Comparison of ENCODE assay signal across 8 mouse cellular contexts in the genomic region with DNA sequence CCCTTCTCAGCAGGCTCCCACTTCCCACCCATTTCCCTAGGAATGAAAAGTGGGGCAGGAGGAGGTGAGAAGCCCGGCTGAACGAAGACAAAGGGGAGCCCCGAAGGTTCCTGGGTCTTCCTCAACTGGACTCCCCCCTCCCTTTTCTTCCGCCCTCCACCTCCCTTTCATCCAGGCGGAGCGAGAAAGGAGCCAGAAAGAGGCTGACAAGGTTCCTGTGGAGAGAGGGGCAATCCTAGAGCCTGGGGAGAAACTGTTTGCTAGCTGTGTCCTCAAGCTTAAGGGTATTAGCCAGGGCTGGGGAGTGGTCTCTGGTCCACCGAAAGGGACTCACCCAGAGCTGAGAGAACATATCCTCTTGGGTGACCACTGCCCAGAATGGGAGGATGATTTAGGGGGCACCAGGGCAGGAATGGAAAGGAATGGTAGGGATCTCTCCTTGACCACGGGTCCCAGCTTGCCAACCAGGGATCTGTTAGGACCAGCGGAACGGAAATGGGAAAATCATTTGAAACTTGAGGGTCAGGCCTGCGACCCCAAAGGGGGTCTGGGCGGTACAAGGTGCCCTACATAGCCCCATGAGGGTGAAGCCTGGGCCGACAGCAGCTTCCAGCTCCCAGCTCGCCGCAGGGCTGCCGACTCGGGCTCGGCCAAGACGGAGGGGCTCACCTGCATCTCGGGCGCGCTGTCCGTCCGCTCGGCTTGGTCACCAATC.
DNase-seq lines count a peak whose midpoint lies in the region; ATAC-seq lines count a peak whose summit lies in the region.

No protein-coding gene starts in this region.

- no peaks in the 10 kb centered on the region for H3K9me3 ChIP-seq in embryonic facial prominence, embryonic 11.5 days (replicated peaks; ENCODE audit: control insufficient read depth, low read length)
- H3K9me3 ChIP-seq in hindbrain, embryonic 14.5 days (ENCODE audit: control insufficient read depth, low read length) = no peaks in the 10 kb centered on the region
- H3K9me3 ChIP-seq in midbrain, embryonic 15.5 days = no peaks in the 10 kb centered on the region

- no peaks in the 10 kb centered on the region; the same call in 1 of the 2 replicates for H3K4me1 ChIP-seq in embryonic facial prominence, embryonic 11.5 days (ENCODE audit: control insufficient read depth, insufficient read depth, low read length)
- H3K4me1 ChIP-seq in hindbrain, embryonic 14.5 days (replicated peaks; ENCODE audit: control insufficient read depth, insufficient read depth, low read length) = peaks cover 12% of the 10 kb centered on the region
- H3K4me1 ChIP-seq in midbrain, embryonic 15.5 days = peaks cover 50% of the 10 kb centered on the region

- peak overlapping the region; percentile 63 for H3K4me3 ChIP-seq in embryonic facial prominence, embryonic 11.5 days (ENCODE audit: low read depth, low read length)
- H3K4me3 ChIP-seq in hindbrain, embryonic 14.5 days (replicated peaks; ENCODE audit: low read length) = peak overlapping the region; percentile 89
- H3K4me3 ChIP-seq in midbrain, embryonic 15.5 days = peak overlapping the region; percentile 79

- ATAC-seq in embryonic facial prominence, embryonic 11.5 days (replicated peaks; ENCODE audit: insufficient number of reproducible peaks, low FRiP score, low TSS enrichment, low read depth) = 0 out of 2 replicates have a peak, but pooled peaks have one; percentile 14
- no peak for ATAC-seq in hindbrain, embryonic 14.5 days (ENCODE audit: low FRiP score)
- ATAC-seq in midbrain, embryonic 15.5 days (replicated peaks) = 0 out of 2 replicates have a peak, but pooled peaks have one; percentile 3

- no peaks in the 10 kb centered on the region for H3K36me3 ChIP-seq in embryonic facial prominence, embryonic 11.5 days (replicated peaks; ENCODE audit: control insufficient read depth, insufficient read depth, low read depth, low read length)
- H3K36me3 ChIP-seq in hindbrain, embryonic 14.5 days (replicated peaks; ENCODE audit: control insufficient read depth, insufficient read depth) = no peaks in the 10 kb centered on the region
- no peaks in the 10 kb centered on the region for H3K36me3 ChIP-seq in midbrain, embryonic 15.5 days (replicated peaks)

- H3K9ac ChIP-seq in embryonic facial prominence, embryonic 11.5 days (replicated peaks; ENCODE audit: low read length) = peak overlapping the region; percentile 69
- peak overlapping the region; percentile 99 for H3K9ac ChIP-seq in hindbrain, embryonic 14.5 days
- peak overlapping the region; percentile 86 for H3K9ac ChIP-seq in midbrain, embryonic 15.5 days

- peak; percentile 4 for DNase-seq in kidney, adult 18-20 months
- no peak for DNase-seq in kidney, postnatal 36 days
- DNase-seq in embryonic facial prominence, embryonic 11.5 days (ENCODE audit: low spot score) = peak; percentile 26
- DNase-seq in hindbrain, embryonic 14.5 days (ENCODE audit: low spot score) = peak; percentile 45
- no peak for DNase-seq in layer of hippocampus, adult 11-12 months (ENCODE audit: low spot score)
- no peak for DNase-seq in gastrocnemius, postnatal 4 days (ENCODE audit: low spot score in 2 of 2)
- no peak for DNase-seq in thymus, adult 18-20 months

- H3K27me3 ChIP-seq in embryonic facial prominence, embryonic 11.5 days (ENCODE audit: control insufficient read depth, insufficient read depth, low read length) = peaks cover 28% of the 10 kb centered on the region
- peaks cover 10% of the 10 kb centered on the region; the same call in 1 of the 2 replicates for H3K27me3 ChIP-seq in hindbrain, embryonic 14.5 days (ENCODE audit: control insufficient read depth, insufficient read depth, low read length)
- H3K27me3 ChIP-seq in midbrain, embryonic 15.5 days (replicated peaks) = peaks cover 7% of the 10 kb centered on the region; the same call in 1 of the 2 replicates

- peak overlapping the region; percentile 99 for H3K4me2 ChIP-seq in embryonic facial prominence, embryonic 11.5 days (ENCODE audit: low read depth, low read length)
- peak overlapping the region; percentile 84 for H3K4me2 ChIP-seq in hindbrain, embryonic 14.5 days (replicated peaks)
- peak overlapping the region; percentile 85 for H3K4me2 ChIP-seq in midbrain, embryonic 15.5 days

- H3K27ac ChIP-seq in embryonic facial prominence, embryonic 11.5 days (replicated peaks; ENCODE audit: low read depth, low read length) = no peak overlapping the region
- peak overlapping the region; percentile 97 for H3K27ac ChIP-seq in hindbrain, embryonic 14.5 days
- H3K27ac ChIP-seq in midbrain, embryonic 15.5 days = peak overlapping the region; percentile 96

- 1% methylated on average over 25 of the region's 25 CpGs for WGBS in embryonic facial prominence, embryonic 11.5 days
- WGBS in hindbrain, embryonic 14.5 days = under 1% methylated on average over 25 of the region's 25 CpGs
- WGBS in midbrain, embryonic 15.5 days = under 1% methylated on average over 24 of the region's 25 CpGs

Comparison
In these comparisons a context has a peak if more than half of its experiments do, and no peak if none do; other contexts are left out.
1. DNase-seq: peak in kidney, adult 18-20 months (single experiment), embryonic facial prominence, embryonic 11.5 days (single experiment) and hindbrain, embryonic 14.5 days (single experiment); none in kidney, postnatal 36 days (0 of 2), layer of hippocampus, adult 11-12 months (single experiment), gastrocnemius, postnatal 4 days (0 of 2) and thymus, adult 18-20 months (0 of 2).
2. Peak in every context shown above with its lines, with median percentiles within 50 percentile points of each other: H3K4me2 ChIP-seq, H3K4me3 ChIP-seq and H3K9ac ChIP-seq.